Mouse (Mus musculus) cerebellum, postnatal 36 days (tissue): ENCODE measurements around the gene Cdh4.
A peak's percentile ranks its signal among the peaks of the same experiment; 100 is the strongest.

Experiments used
- DNase-seq, 2 experiments: peaks; one replicate each; pipeline ENCODE4 v3.0.0; 2021 to 2022; ENCODE audit warnings: mixed read lengths in 2 of 2

Cdh4 gene

GRCm38 (mm10) chr2:179872724-179873123, 430.5 kb downstream of the Cdh4 start:
- DNase-seq, result peak; percentile 43 to 53

- DNase-seq, result no peak
These were observed 431.1 kb downstream of the Cdh4 start for GRCm38 (mm10) chr2:179873315-179873714.

GRCm38 (mm10) chr2:179875147-179875546, 432.9 kb downstream of the Cdh4 start:
- peak; percentile 64 to 76 for DNase-seq

GRCm38 (mm10) chr2:179877551-179878215, 435.5 kb downstream of the Cdh4 start:
- DNase-seq, result peak; percentile 59 to 62

GRCm38 (mm10) chr2:179884561-179884960, 442.3 kb downstream of the Cdh4 start:
- no peak for DNase-seq

- DNase-seq, result no peak
These were observed 448.8 kb downstream of the Cdh4 start for GRCm38 (mm10) chr2:179891048-179891447.

- DNase-seq, result no peak
These were observed 454.7 kb downstream of the Cdh4 start for GRCm38 (mm10) chr2:179896949-179897348.

GRCm38 (mm10) chr2:179912911-179913310, 470.7 kb downstream of the Cdh4 start:
- no peak for DNase-seq

GRCm38 (mm10) chr2:179913349-179913748, 471.1 kb downstream of the Cdh4 start:
- no peak for DNase-seq

- DNase-seq, result peak; percentile 18
These were observed 472.0 kb downstream of the Cdh4 start for GRCm38 (mm10) chr2:179914246-179914645.

- peak; percentile 79 to 82 for DNase-seq
These were observed 474.8 kb downstream of the Cdh4 start for GRCm38 (mm10) chr2:179916877-179917673.

GRCm38 (mm10) chr2:179920042-179920441, 477.8 kb downstream of the Cdh4 start:
- DNase-seq, result peak in 1 of 2 experiments; percentile 25

- no peak for DNase-seq
These were observed 478.9 kb downstream of the Cdh4 start for GRCm38 (mm10) chr2:179921021-179921653.

GRCm38 (mm10) chr2:179924038-179924437, 481.8 kb downstream of the Cdh4 start:
- DNase-seq, result no peak

- no peak for DNase-seq
These were observed 486.9 kb downstream of the Cdh4 start for GRCm38 (mm10) chr2:179929166-179929565.

GRCm38 (mm10) chr2:179931741-179932140, 489.5 kb downstream of the Cdh4 start:
- peak in 1 of 2 experiments; percentile 55 for DNase-seq

- DNase-seq, result no peak
These were observed 491.9 kb downstream of the Cdh4 start for GRCm38 (mm10) chr2:179934165-179934564.

GRCm38 (mm10) chr2:179937091-179937490, 494.9 kb downstream of the Cdh4 start:
- DNase-seq, result no peak

- DNase-seq, result no peak
These were observed 499.5 kb downstream of the Cdh4 start for GRCm38 (mm10) chr2:179941696-179942095.

- no peak for DNase-seq
These were observed 502.8 kb downstream of the Cdh4 start for GRCm38 (mm10) chr2:179945051-179945450.

GRCm38 (mm10) chr2:179946496-179946895, 504.3 kb downstream of the Cdh4 start:
- no peak for DNase-seq

- DNase-seq, result no peak
These were observed 505.4 kb downstream of the Cdh4 start for GRCm38 (mm10) chr2:179947607-179948006.

GRCm38 (mm10) chr2:179948820-179949219, 506.6 kb downstream of the Cdh4 start:
- no peak for DNase-seq
